Mouse (Mus musculus) WW6 (cell line): ENCODE data around the gene Capzb.

Experiments
- DNase-seq: peaks from one replicate; pipeline ENCODE4 v3.0.0-alpha.2; 2013; ENCODE audit warnings: low read depth, low spot score

The Capzb gene

DNA sequence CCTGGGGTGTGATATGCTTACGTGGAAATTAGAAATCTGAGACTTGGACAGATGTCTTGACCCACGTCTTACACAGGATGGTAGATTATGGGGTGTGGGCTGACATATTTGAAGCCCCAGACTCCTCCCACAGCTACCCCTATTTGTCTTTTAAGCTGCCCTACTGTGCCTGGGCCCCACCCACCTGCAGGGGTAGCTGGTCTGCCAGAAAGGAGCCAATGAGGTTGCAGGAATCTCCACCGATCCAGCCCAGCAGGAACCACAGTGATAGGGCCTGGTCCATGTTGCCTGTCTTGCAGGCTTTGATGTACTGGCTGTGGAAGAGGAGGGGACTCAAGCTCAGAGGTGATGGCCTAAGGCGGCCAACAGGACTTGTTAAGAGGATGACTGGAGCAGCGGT, 109.5 kb downstream of the Capzb start:
- no peak for DNase-seq

DNA sequence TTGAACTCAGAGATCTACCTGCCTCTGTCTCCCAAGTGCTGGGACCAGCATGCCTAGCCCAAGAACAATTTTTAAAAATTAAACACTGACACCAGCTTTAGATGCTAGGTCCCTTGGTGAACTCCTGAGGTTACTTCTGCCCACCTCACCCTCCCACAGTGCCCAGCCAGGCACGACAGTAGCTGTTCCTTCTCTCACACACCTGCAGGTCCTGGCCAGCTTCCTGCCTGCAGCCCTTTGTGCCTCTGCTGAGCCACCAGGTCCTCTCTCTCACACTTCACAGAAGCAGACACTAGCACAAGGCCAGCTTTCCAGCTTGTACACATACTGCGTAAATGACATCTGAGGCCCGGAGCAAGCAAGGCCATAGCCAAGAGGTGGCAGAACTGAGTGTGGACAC, 112.8 kb downstream of the Capzb start:
- no peak for DNase-seq

GRCm38 (mm10) chr4:139307916-139308315, 115.2 kb downstream of the Capzb start:
- DNase-seq: no peak

DNA sequence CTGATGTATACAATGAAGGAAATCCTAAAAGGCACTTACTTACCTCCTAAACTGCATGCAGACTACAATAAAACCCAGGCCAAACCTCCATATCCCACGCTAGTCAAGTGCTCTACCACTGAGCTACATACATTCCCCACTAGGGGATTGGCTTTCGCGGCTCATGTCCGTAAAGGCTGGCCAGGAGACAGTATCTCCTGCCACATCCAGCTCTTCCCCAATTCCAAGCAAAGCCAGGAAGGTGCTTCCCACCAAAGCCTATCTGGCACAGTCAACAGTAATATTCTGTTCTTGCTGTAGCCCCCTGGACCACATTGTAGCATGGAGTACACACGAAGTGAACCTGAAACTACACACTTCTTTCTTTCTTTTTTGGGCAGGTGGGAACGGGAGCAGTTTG, 117.0 kb downstream of the Capzb start:
- DNase-seq: no peak

DNA sequence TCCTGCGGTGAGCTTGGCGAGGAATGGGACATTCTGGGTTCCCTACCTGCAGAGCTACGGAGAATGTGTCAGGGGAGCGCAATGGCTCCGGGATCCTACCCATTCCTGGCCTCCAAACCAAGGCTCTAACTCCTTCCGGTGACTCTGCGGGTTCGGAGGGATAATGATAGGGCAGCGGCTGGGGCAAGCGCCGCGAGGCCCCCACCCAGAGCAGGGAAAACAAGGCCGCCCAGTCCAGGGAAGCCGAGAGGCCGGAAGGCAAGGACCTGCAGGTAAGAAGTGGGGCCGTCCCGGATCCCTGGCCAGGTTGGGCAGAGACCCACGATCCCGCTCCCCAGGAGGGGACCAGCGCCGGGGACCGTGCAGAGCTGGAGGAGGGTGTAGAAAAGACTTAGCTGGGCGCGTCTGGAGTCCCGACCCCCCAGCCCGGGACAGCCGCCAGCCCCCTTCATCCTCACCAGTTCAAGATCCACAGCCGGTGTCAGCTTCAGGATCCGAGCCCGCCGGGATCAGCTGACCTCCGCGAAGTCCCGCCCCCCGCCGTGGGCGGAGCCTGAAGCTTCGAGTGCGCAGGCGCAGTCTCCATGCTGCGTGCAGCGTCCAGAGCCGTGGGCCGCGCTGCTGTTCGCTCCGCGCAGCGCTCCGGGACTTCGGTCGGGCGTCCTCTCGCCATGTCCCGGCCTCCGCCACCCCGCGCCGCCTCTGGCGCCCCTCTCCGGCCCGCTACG, 117.6 kb downstream of the Capzb start, which contains the start of the genes Pqlc2 and Akr7a5:
TSS of gene Pqlc2 (minus strand) at position 538 of the 728 bp plus-strand sequence.
TSS of gene Akr7a5 (plus strand) at position 574 of the 728 bp plus-strand sequence.
- DNase-seq: peak; percentile 81

- DNase-seq: no peak
These were observed 118.4 kb downstream of the Capzb start for GRCm38 (mm10) chr4:139310899-139311701.

- DNase-seq: no peak
These were observed 119.0 kb downstream of the Capzb start for GRCm38 (mm10) chr4:139311707-139312106.

DNA sequence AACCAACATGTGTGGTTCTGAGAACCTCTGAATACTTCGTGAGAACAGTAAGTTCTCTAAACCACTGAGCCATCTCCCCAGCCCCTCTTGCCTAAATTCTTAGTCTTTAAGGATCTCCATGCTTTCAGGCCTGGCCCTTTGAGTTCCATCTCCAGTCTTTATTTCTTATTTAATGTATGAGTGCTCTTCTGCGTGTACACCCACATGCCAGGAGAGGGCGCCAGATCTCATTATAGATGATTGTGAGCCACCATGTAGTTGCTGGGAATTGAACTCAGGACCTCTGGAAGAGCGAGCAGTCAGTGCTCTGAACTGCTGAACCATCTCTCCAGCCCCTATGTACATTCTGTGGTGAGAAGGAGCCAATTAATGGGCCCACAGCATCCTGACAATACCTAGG, 119.9 kb downstream of the Capzb start:
- DNase-seq: no peak

DNA sequence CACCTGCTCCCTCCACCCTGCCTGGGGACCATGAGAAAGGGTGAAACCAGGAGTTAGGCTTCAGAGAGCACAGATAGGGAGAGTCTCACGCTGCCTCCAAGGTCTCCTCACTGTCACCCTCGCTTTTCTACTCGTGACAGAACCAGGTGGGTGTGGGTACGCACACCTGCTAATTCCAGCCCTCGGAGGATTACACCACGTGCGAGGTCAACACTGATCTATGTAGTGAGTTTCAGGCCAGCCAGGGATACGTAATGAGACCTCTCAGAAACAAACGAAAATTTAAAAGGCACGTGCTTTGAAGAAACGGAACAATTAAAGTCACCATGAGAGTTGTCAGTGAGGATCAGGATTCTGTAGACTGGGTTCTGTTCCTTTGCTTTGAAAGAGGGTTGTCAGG, 125.8 kb downstream of the Capzb start:
- DNase-seq: no peak

DNA sequence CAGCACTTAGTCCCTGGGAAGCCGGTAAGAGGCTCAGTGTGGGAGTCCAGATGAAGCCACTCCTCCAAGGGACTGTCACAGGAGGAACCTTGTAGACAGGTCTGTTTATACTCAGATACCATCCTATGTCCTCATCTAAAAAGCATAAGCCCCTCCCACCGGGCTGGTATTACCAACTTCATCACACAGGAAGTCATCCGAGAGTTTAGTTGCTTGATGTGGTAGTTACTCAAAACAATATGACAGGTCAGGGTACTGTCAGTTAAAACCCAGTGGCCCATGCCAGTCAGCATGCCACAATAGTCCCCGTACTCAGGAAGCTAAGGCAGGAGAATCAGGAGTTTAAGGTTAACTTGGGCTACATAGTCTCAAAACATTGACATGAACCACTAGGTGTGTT, 127.0 kb downstream of the Capzb start:
- no peak for DNase-seq

GRCm38 (mm10) chr4:139330605-139331004, 137.9 kb downstream of the Capzb start:
- peak; percentile 90 for DNase-seq

- no peak for DNase-seq
These were observed 142.1 kb downstream of the Capzb start for GRCm38 (mm10) chr4:139334631-139335295.

- no peak for DNase-seq
These were observed 142.8 kb downstream of the Capzb start for GRCm38 (mm10) chr4:139335507-139335906.

- peak; percentile 80 for DNase-seq
These were observed 144.3 kb downstream of the Capzb start for GRCm38 (mm10) chr4:139336822-139337483.

DNA sequence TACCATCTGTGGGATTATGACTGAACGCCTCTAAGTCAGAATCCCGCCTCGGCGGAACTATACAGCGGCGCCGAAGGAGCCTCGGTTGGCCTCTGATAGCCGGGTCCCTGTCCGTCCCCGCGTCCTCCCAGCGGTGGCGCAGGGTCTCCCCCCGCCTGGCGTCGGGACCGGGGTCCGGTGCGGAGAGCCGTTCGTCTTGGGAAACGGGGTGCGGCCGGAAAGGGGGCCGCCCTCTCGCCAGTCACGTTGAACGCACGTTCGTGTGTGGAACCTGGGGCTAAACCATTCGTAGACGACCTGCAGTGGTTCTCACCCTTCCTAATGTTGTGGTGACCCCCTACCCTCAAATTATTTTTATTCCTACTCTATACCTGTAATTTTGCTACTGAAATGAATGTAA, 145.4 kb downstream of the Capzb start:
- no peak for DNase-seq

- no peak for DNase-seq
These were observed 148.1 kb downstream of the Capzb start for GRCm38 (mm10) chr4:139340835-139341234.
